Mouse (Mus musculus) lung, adult 2 months (tissue): ENCODE data around the gene Tsnaxip1.

ENCODE experiments used
- CTCF ChIP-seq: fragments of 200-500 bp; IDR thresholded peaks from 2 replicates; pipeline ENCODE4 v1.5.1; 2011; ENCODE audit warnings: mild to moderate bottlenecking, low read length, control low read depth; ENCODE audit not compliant: insufficient read depth
- POLR2A ChIP-seq: fragments of 200-500 bp; IDR thresholded peaks from 2 replicates; pipeline ENCODE4 v1.6.1; 2011; ENCODE audit warnings: low read depth, mild to moderate bottlenecking, control low read depth, low read length, borderline replicate concordance; ENCODE audit errors: extremely low read depth

DNA sequence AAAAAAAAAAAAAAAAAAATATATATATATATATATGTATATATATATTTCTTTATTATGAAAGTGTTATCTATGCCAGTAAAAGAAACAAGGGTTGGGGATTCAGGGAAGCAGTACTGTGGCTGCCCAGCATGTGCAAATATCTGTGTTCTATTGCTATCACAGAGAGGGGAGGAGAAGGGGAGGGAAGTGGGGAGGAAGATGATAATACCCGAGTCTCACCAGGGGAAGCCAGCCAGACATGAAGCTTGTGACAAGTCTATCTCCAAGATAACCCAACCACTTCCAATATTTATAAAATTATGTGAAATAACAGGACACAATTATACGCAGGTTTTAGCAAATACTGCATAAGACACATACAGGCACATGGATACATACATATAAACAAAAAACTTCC is 49.7 kb upstream of the Tsnaxip1 start:
- TF ChIP-seq CTCF: no peak
- TF ChIP-seq POLR2A: no peak
